Mouse (Mus musculus) hindbrain, embryonic 16.5 days (tissue): Measurements from ENCODE around the gene Parn. TPM values are rescaled to one million over a fixed set of nuclear protein-coding genes. Genes with fewer than 3 reads are reported as not detected.

Experiments used
- ATAC-seq: fragments of 200-750 bp; cut with Nextera tagmentation; 2 replicates; pipeline ENCODE4 v1.8.0; 2017; ENCODE audit warnings: moderate TSS enrichment, moderate library complexity
- H3K27ac ChIP-seq: fragments of 300-500 bp; sonication (generic); 2 replicates; pipeline ENCODE4 v1.5.1; 2014; ENCODE audit warnings: low read depth, mild to moderate bottlenecking, control low read depth, low read length, moderate library complexity
- H3K27me3 ChIP-seq: fragments of 300-500 bp; sonication (generic); replicated peaks from 2 replicates; pipeline ENCODE4 v1.6.1; 2014; ENCODE audit warnings: low read length; ENCODE audit not compliant: control insufficient read depth, insufficient read depth
- H3K36me3 ChIP-seq: fragments of 300-500 bp; sonication (generic); 2 replicates; pipeline ENCODE4 v1.6.1; 2014; ENCODE audit warnings: mild to moderate bottlenecking, low read length, moderate library complexity, mixed read lengths; ENCODE audit not compliant: control insufficient read depth, insufficient read depth
- H3K4me1 ChIP-seq: fragments of 300-500 bp; sonication (generic); 2 replicates; pipeline ENCODE4 v1.6.1; 2014; ENCODE audit warnings: low read depth, low read length; ENCODE audit not compliant: control insufficient read depth, insufficient read depth
- H3K4me2 ChIP-seq: fragments of 300-500 bp; sonication (generic); 2 replicates; pipeline ENCODE4 v1.6.1; 2014; ENCODE audit warnings: mild to moderate bottlenecking, low read length, control low read depth, moderate library complexity
- H3K4me3 ChIP-seq: fragments of 300-500 bp; sonication (generic); 2 replicates; pipeline ENCODE4 v1.5.1; 2014; ENCODE audit warnings: mild to moderate bottlenecking, low read length, control low read depth, moderate library complexity
- H3K9ac ChIP-seq: fragments of 300-500 bp; sonication (generic); 2 replicates; pipeline ENCODE4 v1.6.1; 2014; ENCODE audit warnings: low read depth, mild to moderate bottlenecking, control low read depth, low read length, moderate library complexity
- H3K9me3 ChIP-seq: fragments of 300-500 bp; sonication (generic); 2 replicates; pipeline ENCODE4 v1.6.1; 2014; ENCODE audit warnings: mild to moderate bottlenecking, low read length, moderate library complexity; ENCODE audit not compliant: control insufficient read depth
- WGBS: fragments of 180-500 bp; shearing (Covaris S2); extraction: QIAGEN DNeasy Blood & Tissue Kit; methylation state at CpG from one replicate; pipeline ENCODE4 v1.1.7; 2014; 5-methylcytosine and 5-hydroxymethylcytosine counted together
- polyA plus RNA-seq: library from polyadenylated mRNA; unstranded; fragments of >200 nt; fragmentation: Nextera tagmentation; extraction: Ambion mirVana; gene quantifications from 2 replicates; pipeline ENCODE4 v1.2.1, GENCODE M21; 2015

The Parn gene
- polyA plus RNA-seq = 31.4 and 31.7 TPM in 2 replicates

DNA sequence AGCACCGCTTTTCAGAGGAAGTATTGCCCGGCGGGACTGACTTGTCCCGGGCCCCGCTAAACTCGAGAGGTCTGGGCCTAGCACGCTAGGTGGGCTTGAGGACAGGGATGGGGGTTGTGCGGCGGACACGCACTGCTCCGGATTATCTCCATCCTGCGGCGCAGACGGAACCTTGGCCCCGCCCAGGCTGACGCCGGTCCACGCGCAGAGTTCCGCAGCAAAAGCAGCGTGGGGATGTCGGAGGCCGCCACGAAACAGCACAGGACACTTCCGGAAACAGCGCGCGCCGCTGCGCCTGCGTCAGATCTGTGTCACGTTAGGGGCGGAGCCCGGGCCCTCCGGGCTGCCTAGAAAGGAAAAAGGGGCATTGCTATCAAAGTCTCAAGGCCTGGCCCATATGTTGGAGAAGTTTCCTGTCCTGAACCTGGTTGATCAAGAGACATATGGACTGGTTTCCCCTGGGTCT is at the start of gene Parn:
Gene Parn, minus strand, starts transcription at position 293 of the 466 bp plus-strand sequence.
- peak; percentile 93 for ATAC-seq
- Histone ChIP-seq H3K4me3 (peak within 1 kb of the TSS; percentile 82), H3K27ac (peak within 1 kb of the TSS; percentile 75), H3K4me2 (peak within 1 kb of the TSS; percentile 87), H3K36me3 (no peaks in the 10 kb centered on the region; the same call in 1 of the 2 replicates), H3K27me3 (no peaks in the 10 kb centered on the region), H3K9me3 (no peaks in the 10 kb centered on the region), H3K4me1 (peaks cover 15% of the 10 kb centered on the region), H3K9ac (peak within 1 kb of the TSS; percentile 87)
- under 1% methylated on average over 34 of the region's 35 CpGs for WGBS

DNA sequence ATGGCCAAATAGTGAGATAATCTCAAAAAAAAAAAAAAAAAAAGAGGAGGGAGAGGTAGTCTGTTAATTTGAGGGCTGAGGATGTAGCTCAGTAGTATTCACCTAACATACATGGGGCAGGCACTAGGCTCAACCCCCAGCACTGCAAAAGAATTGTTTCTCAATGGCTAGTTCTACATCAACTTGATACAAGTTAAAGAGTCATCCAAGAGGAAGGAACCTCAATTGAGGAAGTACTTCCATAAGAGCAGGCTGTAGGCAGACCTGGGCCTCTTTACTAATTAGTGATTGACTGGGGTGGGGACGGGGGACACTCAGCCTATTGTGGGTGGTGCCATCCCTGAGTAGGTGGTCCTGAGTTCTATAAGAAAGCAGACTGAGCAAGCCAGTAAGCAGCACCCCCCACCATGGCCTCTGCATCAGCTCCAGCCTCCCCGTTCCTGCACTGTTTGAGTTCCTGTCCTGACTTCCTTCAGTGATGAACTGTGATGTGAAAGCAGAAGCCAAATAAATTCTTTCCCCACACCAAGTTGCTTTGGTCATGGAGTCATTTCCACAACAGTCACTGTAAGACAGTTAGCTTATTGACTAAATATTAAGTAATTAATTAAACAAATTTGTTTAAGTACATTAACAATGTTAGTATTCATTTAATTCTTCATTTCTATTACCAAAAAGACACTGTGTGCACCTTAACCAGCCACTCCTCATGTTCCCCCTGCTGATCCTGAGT is 49.0 kb upstream of the Parn start:
- Histone ChIP-seq H3K4me1 (no peaks in the 10 kb centered on the region), H3K4me2 (no peak overlapping the region), H3K4me3 (no peak overlapping the region), H3K9ac (no peak overlapping the region), H3K27me3 (no peaks in the 10 kb centered on the region), H3K27ac (no peak overlapping the region), H3K36me3 (no peaks in the 10 kb centered on the region), H3K9me3 (no peaks in the 10 kb centered on the region)
- ATAC-seq = no peak
- WGBS = 91% methylated on average over 2 of the region's 2 CpGs

DNA sequence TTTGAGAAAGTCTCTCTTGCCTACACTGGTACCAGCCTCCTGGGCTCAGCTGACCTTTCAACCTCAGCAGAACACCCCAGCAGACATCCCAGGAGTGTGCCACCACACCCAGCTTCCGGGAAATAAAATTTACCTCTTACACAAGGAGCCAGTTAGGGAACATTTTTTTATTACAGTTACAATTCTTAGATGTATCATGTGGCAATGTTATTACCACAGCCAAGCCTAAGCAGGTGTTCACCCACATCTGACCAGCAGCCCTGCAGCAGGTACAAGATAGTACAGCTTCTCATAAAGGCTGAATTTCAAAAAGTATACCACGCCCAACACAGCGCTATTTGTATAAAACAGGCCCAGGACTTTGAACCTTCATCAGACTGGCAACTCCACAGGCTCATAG is 46.9 kb upstream of the Parn start:
- Histone ChIP-seq H3K4me1 (no peaks in the 10 kb centered on the region), H3K4me2 (no peak overlapping the region), H3K9ac (no peak overlapping the region), H3K4me3 (no peak overlapping the region), H3K36me3 (no peaks in the 10 kb centered on the region), H3K9me3 (no peaks in the 10 kb centered on the region), H3K27me3 (no peaks in the 10 kb centered on the region), H3K27ac (no peak overlapping the region)
- WGBS = 94% methylated on average over 3 of the region's 3 CpGs
- ATAC-seq = no peak

DNA sequence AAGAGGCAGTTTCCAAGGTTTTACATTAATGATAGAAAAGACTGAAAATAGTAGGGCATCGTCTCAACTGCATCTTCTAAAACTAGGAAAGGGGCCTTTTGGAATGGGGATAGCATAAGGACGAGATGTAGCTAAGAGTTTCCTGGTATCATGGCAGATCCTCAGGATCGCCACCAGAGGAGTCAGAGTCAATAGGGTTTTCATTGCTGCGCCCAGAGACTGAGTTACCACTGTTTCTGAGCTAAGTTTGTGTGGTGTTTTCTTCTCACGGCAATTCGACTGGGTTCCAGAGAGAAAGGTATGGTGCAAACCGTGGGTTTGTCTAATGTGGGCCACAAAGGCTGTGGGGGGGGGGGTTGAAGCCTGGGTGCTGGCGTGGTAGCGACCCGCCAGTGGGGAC is 36.7 kb upstream of the Parn start:
- H3K9ac ChIP-seq = no peak overlapping the region
- no peaks in the 10 kb centered on the region for H3K27me3 ChIP-seq
- no peak overlapping the region for H3K4me3 ChIP-seq
- ATAC-seq = no peak
- H3K27ac ChIP-seq = no peak overlapping the region
- H3K4me1 ChIP-seq = no peaks in the 10 kb centered on the region
- 95% methylated on average over 10 of the region's 10 CpGs for WGBS
- H3K9me3 ChIP-seq = no peaks in the 10 kb centered on the region
- H3K36me3 ChIP-seq = peaks cover 5% of the 10 kb centered on the region; the same call in 1 of the 2 replicates
- H3K4me2 ChIP-seq = no peak overlapping the region

DNA sequence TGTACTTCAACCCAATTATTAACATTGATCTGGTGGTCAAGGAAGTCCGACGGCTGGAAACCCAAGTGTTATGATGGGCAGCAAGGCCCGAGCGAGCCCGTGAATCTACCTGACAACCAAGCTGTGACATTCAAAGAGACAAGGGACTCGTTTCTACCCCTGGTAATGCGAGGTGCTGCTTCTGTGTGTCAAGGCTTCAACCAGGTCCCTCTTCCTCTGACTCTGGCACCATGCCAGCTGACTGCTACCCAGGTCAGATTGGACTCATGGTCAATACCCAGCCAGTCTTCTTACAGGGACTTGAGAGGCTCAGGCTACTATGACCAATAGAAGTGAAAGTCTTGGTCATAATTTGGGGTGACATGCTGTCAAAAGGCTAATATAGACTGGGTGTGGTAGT is 34.2 kb upstream of the Parn start:
- whole genome bisulfite sequencing = 99% methylated on average over 7 of the region's 7 CpGs
- H3K4me1 ChIP-seq = no peaks in the 10 kb centered on the region
- ATAC-seq = no peak
- no peak overlapping the region for H3K9ac ChIP-seq
- H3K4me3 ChIP-seq = no peak overlapping the region
- no peak overlapping the region for H3K27ac ChIP-seq
- H3K9me3 ChIP-seq = no peaks in the 10 kb centered on the region
- no peaks in the 10 kb centered on the region for H3K27me3 ChIP-seq
- H3K36me3 ChIP-seq = peaks cover 20% of the 10 kb centered on the region
- H3K4me2 ChIP-seq = no peak overlapping the region

DNA sequence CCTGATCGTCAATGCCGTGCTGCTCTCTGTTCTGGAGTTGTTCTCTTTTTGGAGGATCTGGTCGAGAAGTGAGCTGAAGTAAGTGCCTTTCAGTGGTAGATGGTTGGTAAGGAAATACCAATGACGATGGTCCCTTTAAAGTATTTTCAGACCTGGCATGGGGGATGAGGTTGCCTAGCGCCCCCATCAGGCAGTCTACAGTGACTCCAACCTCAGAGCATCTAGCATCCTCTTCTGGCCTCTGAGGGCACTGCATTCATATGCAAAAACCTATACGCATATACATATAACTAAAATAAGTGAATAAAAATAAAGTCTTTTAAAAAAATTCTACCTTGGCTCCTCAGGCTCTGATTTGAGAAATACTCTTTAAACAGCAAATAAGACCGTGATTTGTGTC is 31.0 kb upstream of the Parn start:
- Histone ChIP-seq H3K27me3 (no peaks in the 10 kb centered on the region), H3K4me2 (no peak overlapping the region), H3K9ac (no peak overlapping the region), H3K9me3 (no peaks in the 10 kb centered on the region), H3K27ac (no peak overlapping the region), H3K4me3 (no peak overlapping the region), H3K36me3 (peaks cover 27% of the 10 kb centered on the region), H3K4me1 (no peaks in the 10 kb centered on the region)
- no peak for ATAC-seq
- 90% methylated on average over 7 of the region's 7 CpGs for WGBS

DNA sequence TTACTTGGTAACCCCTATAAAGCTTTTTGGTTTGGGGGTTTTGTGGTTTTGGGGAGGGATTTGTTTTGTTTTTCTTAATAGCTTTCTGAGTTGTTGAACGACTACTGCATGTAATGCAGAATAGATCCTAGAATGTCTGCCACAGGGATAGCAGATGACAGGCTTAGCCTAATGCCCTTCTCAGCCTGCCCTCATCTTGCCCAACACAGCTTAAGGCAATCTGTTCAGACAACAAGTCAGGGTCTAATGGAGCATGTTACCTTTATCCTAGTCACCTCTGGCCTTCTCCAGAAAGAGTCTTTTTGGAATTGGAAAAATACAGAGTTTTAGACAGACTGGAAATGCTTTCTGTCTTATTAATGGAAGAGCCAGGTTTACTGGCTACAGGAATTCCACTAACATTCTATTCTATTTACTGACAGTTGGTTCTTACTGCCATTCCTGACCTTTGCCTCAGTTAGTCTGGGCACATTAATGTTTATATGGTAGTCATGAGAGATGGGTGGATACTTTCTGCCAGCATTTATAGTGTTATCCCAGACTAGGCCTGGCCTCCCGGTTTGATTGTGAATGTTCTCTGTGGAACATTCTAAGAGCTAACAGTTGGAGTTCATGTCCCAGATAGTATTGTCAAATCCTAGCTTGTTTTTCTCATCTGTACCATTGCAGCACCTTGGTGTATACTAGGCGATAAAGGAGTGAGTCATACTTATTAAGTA is 10.8 kb upstream of the Parn start:
- no peak overlapping the region for H3K27ac ChIP-seq
- no peak overlapping the region for H3K9ac ChIP-seq
- WGBS = 88% methylated on average over 3 of the region's 3 CpGs
- H3K4me2 ChIP-seq = no peak overlapping the region
- H3K4me3 ChIP-seq = no peak overlapping the region
- no peaks in the 10 kb centered on the region for H3K9me3 ChIP-seq
- no peaks in the 10 kb centered on the region for H3K4me1 ChIP-seq
- no peak for ATAC-seq
- no peaks in the 10 kb centered on the region for H3K27me3 ChIP-seq
- H3K36me3 ChIP-seq = peaks cover 7% of the 10 kb centered on the region; the same call in 1 of the 2 replicates

DNA sequence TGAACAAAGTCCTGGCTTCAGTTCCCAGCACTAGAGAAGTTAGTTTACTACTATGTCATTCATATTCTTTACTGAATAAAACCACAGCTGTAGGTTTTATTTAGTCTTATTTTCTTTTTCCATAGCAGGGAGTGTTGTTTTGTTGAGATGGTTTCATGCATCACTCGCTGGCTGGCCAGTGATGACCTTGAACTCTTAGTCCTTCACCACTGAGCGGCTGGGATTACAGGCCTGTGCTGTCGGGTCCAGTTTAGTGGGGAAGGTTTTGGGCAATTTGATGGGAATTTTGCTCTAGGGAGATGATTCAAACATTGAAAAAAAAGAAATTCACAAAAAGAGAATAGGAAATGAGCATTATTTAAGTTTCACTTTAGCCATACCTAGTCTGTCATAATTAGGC is 6.5 kb upstream of the Parn start:
- peaks cover 8% of the 10 kb centered on the region for H3K4me1 ChIP-seq
- H3K9me3 ChIP-seq = no peaks in the 10 kb centered on the region
- no peak overlapping the region for H3K4me2 ChIP-seq
- peaks cover 7% of the 10 kb centered on the region; the same call in 1 of the 2 replicates for H3K36me3 ChIP-seq
- WGBS = 90% methylated on average over 3 of the region's 3 CpGs
- H3K27ac ChIP-seq = no peak overlapping the region
- no peaks in the 10 kb centered on the region for H3K27me3 ChIP-seq
- no peak overlapping the region for H3K9ac ChIP-seq
- no peak for ATAC-seq
- no peak overlapping the region for H3K4me3 ChIP-seq

DNA sequence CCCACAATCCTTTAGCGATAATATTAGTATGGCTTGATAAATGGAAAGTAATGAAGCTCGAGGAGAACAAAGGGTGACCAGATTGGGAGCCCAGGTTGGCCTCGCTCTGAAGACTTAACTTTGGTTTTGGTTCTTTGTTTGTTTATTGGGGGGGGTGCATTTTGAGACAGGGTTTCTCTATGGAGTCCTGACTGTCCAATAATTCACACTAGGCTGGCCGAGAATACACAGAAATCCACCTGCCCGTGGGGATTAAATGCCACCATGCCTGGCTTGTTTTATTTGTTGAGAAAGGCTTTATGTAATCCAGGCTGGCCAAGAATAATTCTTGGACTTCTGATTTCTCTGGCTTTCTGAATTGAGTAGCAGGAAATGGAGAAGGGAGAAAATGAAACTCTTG is 5.1 kb upstream of the Parn start:
- H3K27ac ChIP-seq = no peak overlapping the region
- no peak overlapping the region for H3K9ac ChIP-seq
- no peak for ATAC-seq
- peak overlapping the region; percentile 89 for H3K4me2 ChIP-seq
- H3K4me1 ChIP-seq = peaks cover 9% of the 10 kb centered on the region
- peak overlapping the region; percentile 83; the same call in 1 of the 2 replicates for H3K4me3 ChIP-seq
- no peaks in the 10 kb centered on the region for H3K27me3 ChIP-seq
- H3K9me3 ChIP-seq = no peaks in the 10 kb centered on the region
- peaks cover 7% of the 10 kb centered on the region; the same call in 1 of the 2 replicates for H3K36me3 ChIP-seq
- WGBS = 77% methylated on average over 5 of the region's 5 CpGs
